Mouse (Mus musculus) limb, embryonic 11.5 days (tissue): ENCODE measurements around the gene Fam126b. TPM values are rescaled to one million over a fixed set of nuclear protein-coding genes. Genes with fewer than 3 reads are reported as not detected.
"Not testable (repeated sequence)": the region's sequence is repeated elsewhere in the genome, so short reads cannot be mapped to it uniquely, and the experiment has no call there.

Experiments used
- ATAC-seq: fragments of 200-750 bp; cut with Nextera tagmentation; 2 replicates; pipeline ENCODE4 v1.8.0; 2017; ENCODE audit warnings: low read depth; ENCODE audit not compliant: insufficient number of reproducible peaks, low FRiP score, low TSS enrichment
- DNase-seq: peaks from one replicate; pipeline ENCODE4 v3.0.0-alpha.2; 2015; ENCODE audit warnings: low spot score
- H3K27ac ChIP-seq: fragments of 300-500 bp; sonication (generic); replicated peaks from 2 replicates; pipeline ENCODE4 v1.5.1; 2014; ENCODE audit warnings: low read depth, mild to moderate bottlenecking, low read length
- H3K27me3 ChIP-seq: fragments of 300-500 bp; sonication (generic); 2 replicates; pipeline ENCODE4 v1.6.1; 2014; ENCODE audit warnings: mild to moderate bottlenecking, low read length, mixed read lengths; ENCODE audit not compliant: control insufficient read depth, insufficient read depth
- H3K36me3 ChIP-seq: fragments of 300-500 bp; sonication (generic); 2 replicates; pipeline ENCODE4 v1.6.1; 2014; ENCODE audit warnings: mild to moderate bottlenecking, low read length, moderate library complexity, mixed read lengths; ENCODE audit not compliant: control insufficient read depth, insufficient read depth
- H3K4me1 ChIP-seq: fragments of 300-500 bp; sonication (generic); 2 replicates; pipeline ENCODE4 v1.6.1; 2014; ENCODE audit warnings: low read length, mixed read lengths; ENCODE audit not compliant: control insufficient read depth, insufficient read depth
- H3K4me2 ChIP-seq: fragments of 300-500 bp; sonication (generic); 2 replicates; pipeline ENCODE4 v1.6.1; 2014; ENCODE audit warnings: low read depth, mild to moderate bottlenecking, moderate library complexity; ENCODE audit not compliant: severe bottlenecking
- H3K4me3 ChIP-seq: fragments of 300-500 bp; sonication (generic); 2 replicates; pipeline ENCODE4 v1.5.1; 2014; ENCODE audit warnings: low read depth, low read length
- H3K9ac ChIP-seq: fragments of 300-500 bp; sonication (generic); 2 replicates; pipeline ENCODE4 v1.6.1; 2014; ENCODE audit warnings: mild to moderate bottlenecking, low read length
- H3K9me3 ChIP-seq: fragments of 300-500 bp; sonication (generic); 2 replicates; pipeline ENCODE4 v1.6.1; 2016; ENCODE audit warnings: low read length; ENCODE audit not compliant: control insufficient read depth
- WGBS: fragments of 180-500 bp; shearing (Covaris S2); extraction: QIAGEN DNeasy Blood & Tissue Kit; methylation state at CpG from one replicate; pipeline ENCODE4 v1.1.7; 2014; 5-methylcytosine and 5-hydroxymethylcytosine counted together
- polyA plus RNA-seq: library from polyadenylated mRNA; unstranded; fragments of >200 nt; fragmentation: Nextera tagmentation; extraction: Ambion mirVana; gene quantifications from 2 replicates; pipeline ENCODE4 v1.2.1, GENCODE M21; 2014

Fam126b gene
- polyA plus RNA-seq, result 6.5 and 7.0 TPM in 2 replicates

DNA sequence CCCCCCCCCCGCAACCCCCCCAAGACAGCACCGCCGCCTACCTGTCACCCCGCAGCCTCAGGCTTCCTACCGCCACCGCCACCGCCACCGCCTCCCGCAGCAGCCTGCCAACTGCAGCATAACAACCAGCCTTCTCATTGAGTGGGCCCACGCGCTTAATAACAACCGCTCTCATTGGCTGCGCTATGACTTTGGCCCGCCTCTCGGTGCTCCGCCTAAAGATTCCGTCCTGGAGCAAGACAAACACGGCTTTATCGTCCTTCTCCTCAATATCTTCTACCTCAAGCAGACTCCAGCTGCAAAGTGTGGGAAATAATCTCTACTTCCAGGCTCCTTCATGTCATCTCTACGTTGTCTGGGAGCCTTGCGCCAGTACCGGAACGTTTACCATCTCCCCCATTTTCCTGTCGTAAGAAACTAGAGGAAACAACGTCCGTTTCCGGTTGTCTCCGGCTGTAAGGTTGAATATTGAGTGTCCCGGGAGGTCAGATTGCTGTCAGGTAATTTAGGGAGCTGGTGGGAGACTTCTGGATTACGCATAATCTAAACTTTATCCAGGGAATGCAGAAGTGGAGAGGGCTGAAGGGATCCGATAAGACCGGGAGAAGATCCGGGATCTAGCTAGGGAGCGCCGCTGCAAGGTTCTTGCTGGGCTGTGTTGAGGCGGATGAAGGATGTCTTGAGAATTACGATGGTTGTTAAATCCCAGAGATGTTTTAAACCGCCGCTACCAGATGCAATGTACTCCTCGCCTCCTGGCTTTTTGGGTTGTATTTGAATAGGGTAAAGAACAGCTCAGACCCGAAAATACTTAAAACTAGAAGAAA is at the start of gene Fam126b, which contains the start of gene Ndufb3:
Fam126b (minus strand) TSS at position 153 of the 827 bp plus-strand sequence.
Ndufb3 (plus strand) TSS at position 214 of the 827 bp plus-strand sequence.
- under 1% methylated on average over 41 of the region's 41 CpGs for WGBS
- Histone ChIP-seq H3K36me3 (no peaks in the 10 kb centered on the region; the same call in 1 of the 2 replicates), H3K27me3 (no peaks in the 10 kb centered on the region), H3K4me1 (0 out of 2 replicates have a peak, but pooled peaks cover 3% of the 10 kb centered on the region), H3K4me2 (peak within 1 kb of the TSS; percentile 71), H3K9me3 (no peaks in the 10 kb centered on the region), H3K27ac (no peak within 1 kb of the TSS), H3K4me3 (peak within 1 kb of the TSS; percentile 86), H3K9ac (peak within 1 kb of the TSS; percentile 83)
- ATAC-seq (peak; percentile 95), DNase-seq (peak; percentile 92)

DNA sequence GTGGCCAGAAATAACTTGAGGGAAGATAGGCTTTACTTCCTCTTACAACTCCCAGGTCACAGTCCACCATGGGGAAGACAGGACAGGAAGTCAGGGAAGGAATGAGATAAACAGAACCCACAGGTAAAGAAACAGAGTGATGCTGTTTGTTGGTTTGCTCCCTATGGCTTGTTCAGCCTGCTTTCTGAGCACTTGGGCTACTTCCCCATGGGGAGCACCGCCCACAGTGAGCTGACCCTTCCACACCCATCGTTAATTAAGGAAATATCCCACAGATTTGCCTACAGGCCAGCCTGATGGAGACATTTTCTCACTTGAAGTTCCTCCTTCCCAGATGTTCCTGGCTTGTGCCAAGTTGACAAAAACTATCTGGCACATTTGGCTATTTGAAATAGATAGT is 42.7 kb upstream of the Fam126b start:
- H3K4me1 ChIP-seq, H3K27me3 ChIP-seq, DNase-seq, H3K27ac ChIP-seq, H3K4me3 ChIP-seq, H3K9me3 ChIP-seq, ATAC-seq, H3K36me3 ChIP-seq, H3K9ac ChIP-seq, H3K4me2 ChIP-seq: not testable (repeated sequence)
- WGBS, result 78% methylated on average over 1 of the region's 2 CpGs

DNA sequence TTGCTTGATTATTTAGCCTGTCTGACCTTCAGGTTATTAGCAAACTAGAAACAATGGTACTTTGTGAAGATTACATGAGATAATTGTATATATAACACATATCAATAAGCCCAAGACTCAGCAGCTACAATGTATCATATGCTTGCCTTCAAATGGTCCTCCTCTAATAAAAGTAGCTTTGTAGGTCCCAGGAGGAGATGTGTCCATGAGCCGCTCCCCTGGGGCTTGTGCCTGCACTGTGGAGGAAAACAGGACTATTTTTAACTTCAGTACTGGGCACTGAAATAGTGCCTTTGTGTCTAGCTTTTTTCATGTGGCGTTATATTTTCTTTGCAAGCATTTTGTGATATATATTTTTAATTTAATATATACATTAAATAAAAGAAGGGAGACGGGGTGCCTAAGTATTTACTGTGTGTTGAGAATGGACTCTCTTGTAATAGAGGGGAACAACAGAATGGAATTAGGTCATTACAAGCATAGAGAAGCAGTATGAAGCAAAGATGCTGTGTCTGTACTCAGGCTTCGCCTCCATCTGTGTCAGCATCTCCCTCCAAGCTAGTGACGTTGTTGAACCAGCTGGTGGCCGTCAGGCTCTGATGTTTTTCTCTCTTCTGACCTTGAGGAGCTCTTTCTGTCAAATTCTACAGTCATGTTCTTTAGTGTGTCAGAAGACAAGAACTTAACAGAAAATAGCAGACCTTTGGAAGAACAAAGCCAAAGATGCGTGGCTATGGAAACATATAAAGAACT is 36.0 kb upstream of the Fam126b start:
- DNase-seq, result no peak
- WGBS, result 81% methylated on average over 7 of the region's 7 CpGs
- Histone ChIP-seq H3K4me1 (no peaks in the 10 kb centered on the region), H3K27ac (no peak overlapping the region), H3K36me3 (no peaks in the 10 kb centered on the region), H3K9ac (no peak overlapping the region), H3K27me3 (no peaks in the 10 kb centered on the region), H3K9me3 (no peaks in the 10 kb centered on the region), H3K4me3 (no peak overlapping the region), H3K4me2 (no peak overlapping the region)
- no peak for ATAC-seq

DNA sequence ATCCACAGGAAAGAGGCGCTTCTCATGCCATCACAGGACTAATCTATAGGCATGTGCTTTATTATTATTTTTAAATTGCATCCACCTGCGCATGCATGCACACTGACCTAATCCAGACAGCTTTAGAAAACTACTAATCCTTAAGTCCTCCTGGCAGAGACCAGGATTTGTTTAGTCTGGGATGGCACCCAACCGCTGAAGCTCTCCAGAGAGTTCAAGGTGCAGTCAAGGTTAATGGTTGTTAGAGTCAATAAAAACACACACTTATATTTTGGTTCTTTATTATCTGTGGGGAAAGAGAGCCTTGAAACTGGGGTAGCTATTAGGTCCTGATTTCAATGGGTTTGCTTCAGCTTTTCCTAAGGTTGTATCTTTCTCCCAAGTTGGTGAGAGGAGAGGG is 35.1 kb upstream of the Fam126b start:
- H3K9ac ChIP-seq, result no peak overlapping the region
- no peaks in the 10 kb centered on the region for H3K4me1 ChIP-seq
- no peaks in the 10 kb centered on the region for H3K36me3 ChIP-seq
- H3K4me3 ChIP-seq, result no peak overlapping the region
- no peak overlapping the region for H3K4me2 ChIP-seq
- 86% methylated on average over 3 of the region's 3 CpGs for WGBS
- DNase-seq (no peak), ATAC-seq (no peak)
- no peaks in the 10 kb centered on the region for H3K27me3 ChIP-seq
- no peaks in the 10 kb centered on the region for H3K9me3 ChIP-seq
- no peak overlapping the region for H3K27ac ChIP-seq

DNA sequence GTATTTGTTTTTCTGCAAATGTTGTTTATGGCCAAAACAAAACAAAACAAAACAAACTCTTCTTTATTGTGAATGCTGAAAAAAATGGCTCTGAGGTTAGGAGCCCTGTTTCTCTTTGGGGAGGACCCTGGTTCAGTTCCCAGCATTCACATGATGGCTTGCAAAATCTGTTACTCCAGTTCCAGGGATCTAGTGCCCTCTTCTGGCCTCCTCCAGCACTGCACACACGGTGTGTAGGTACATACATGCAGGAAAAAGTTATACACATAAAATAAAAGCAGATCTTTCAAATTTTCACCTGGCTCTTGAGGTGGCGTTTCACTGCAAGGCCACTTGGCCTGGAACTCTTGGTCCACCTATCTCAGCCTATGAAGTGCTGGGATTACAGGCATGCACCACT is 32.6 kb upstream of the Fam126b start:
- no peak overlapping the region for H3K4me2 ChIP-seq
- WGBS, result 91% methylated on average over 2 of the region's 2 CpGs
- no peak for DNase-seq
- H3K27ac ChIP-seq, result no peak overlapping the region
- H3K36me3 ChIP-seq, result no peaks in the 10 kb centered on the region
- ATAC-seq, result no peak
- H3K9me3 ChIP-seq, result no peaks in the 10 kb centered on the region
- no peak overlapping the region for H3K9ac ChIP-seq
- no peaks in the 10 kb centered on the region for H3K27me3 ChIP-seq
- H3K4me1 ChIP-seq, result no peaks in the 10 kb centered on the region
- H3K4me3 ChIP-seq, result no peak overlapping the region

DNA sequence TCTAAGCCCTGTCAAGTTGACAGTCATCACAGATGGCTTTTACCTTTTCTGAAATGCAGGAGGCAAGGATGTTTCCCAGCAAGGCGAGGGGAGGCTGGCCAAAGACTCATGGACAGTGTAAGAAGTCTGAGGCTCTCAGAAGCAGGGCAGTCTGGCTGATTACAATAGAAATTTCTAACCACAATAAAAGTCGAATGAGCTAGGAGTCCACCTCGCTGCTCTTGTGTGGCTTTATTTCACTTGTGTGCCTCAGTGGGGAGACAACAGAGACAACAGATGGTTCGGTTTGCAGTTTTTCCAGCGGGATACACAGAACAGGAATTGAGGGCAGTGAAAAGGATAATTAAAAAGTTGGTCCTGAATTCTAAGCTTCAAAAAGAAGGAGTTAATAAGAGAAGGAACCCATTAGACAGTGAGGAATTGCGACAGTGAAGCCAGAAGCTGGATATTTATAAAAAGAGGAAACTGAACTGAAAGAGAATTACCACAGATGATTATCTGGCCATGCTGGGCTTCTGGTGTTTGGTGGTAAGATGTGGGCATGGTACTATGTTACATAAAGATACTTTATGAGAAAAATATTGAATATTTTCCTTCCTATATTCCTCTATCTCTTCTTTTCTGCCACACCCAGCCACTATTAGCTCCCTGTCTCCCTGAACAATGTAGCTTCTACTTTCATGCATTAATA is 32.0 kb upstream of the Fam126b start:
- Histone ChIP-seq H3K4me3 (no peak overlapping the region), H3K4me1 (no peaks in the 10 kb centered on the region), H3K9ac (no peak overlapping the region), H3K27me3 (no peaks in the 10 kb centered on the region), H3K36me3 (no peaks in the 10 kb centered on the region), H3K27ac (no peak overlapping the region), H3K4me2 (no peak overlapping the region), H3K9me3 (no peaks in the 10 kb centered on the region)
- no peak for ATAC-seq
- WGBS, result 84% methylated on average over 6 of the region's 6 CpGs
- DNase-seq, result no peak

DNA sequence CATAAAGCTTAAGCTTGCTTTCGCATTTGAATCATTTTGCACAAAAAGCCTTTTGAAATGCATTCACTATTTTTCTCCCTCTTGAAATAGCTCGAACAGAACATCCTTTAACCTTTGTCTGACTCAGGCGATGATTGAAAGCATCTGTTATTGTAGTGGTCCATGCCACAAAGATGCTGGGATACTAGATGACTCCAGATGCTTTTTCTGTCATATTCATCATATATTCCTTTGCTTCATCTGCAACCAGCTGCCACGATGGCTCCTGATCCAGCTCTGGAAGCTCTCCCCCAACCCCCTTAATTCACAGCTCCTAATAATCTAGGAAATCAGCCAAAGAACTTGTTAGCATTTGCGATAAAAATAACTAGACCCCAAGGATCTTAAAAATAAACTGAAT is 31.0 kb upstream of the Fam126b start:
- ATAC-seq, result no peak
- WGBS, result 87% methylated on average over 5 of the region's 5 CpGs
- H3K9ac ChIP-seq, result no peak overlapping the region

DNA sequence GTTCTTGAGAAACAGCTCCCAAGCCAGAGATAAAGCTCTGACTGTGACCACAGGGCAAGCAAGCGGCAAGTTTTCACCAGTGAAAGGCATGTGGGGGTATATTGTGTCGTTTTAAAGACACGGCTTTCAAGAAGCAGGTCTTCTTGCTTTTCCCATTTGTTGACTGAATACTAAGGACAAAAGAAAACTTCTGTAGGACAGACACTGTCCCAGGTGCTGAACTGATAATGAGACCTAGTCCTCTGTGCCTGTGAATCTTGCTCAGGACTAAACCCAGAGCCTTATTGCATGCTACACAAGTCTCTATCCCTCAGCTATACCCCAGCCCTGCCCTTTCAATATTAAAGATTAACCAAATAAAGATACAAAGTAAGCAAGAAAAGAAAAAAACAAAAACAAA is 30.1 kb upstream of the Fam126b start:
- Histone ChIP-seq H3K4me3 (no peak overlapping the region), H3K36me3 (no peaks in the 10 kb centered on the region), H3K9me3 (no peaks in the 10 kb centered on the region), H3K9ac (no peak overlapping the region), H3K27ac (no peak overlapping the region), H3K27me3 (no peaks in the 10 kb centered on the region), H3K4me1 (no peaks in the 10 kb centered on the region), H3K4me2 (no peak overlapping the region)
- no peak for DNase-seq
- no peak for ATAC-seq
- 84% methylated on average over 3 of the region's 3 CpGs for WGBS

More for the DNA sequence above, 31.0 kb upstream of the Fam126b start:
- Histone ChIP-seq H3K4me3 (no peak overlapping the region), H3K36me3 (no peaks in the 10 kb centered on the region), H3K9me3 (no peaks in the 10 kb centered on the region), H3K4me2 (no peak overlapping the region), H3K27ac (no peak overlapping the region), H3K27me3 (no peaks in the 10 kb centered on the region), H3K4me1 (no peaks in the 10 kb centered on the region)
- DNase-seq, result no peak
